Comparison of ENCODE assay signal across 8 mouse cellular contexts in genomic region chrX:56454671-56455371, GRCm38 (mm10). TPM values are rescaled to one million over a fixed set of nuclear protein-coding genes. Genes with fewer than 3 reads are reported as not detected.
DNase-seq lines count a peak whose midpoint lies in the region; ATAC-seq and TF ChIP-seq lines count a peak whose summit lies in the region.

Gene Ints6l, plus strand, starts transcription at chrX:56454857.

- no peaks in the 10 kb centered on the region for H3K9me3 ChIP-seq in ES-Bruce4 (replicated peaks; ENCODE audit: control insufficient read depth, insufficient read depth, low read length, poor library complexity, severe bottlenecking)
- no peaks in the 10 kb centered on the region for H3K9me3 ChIP-seq in forebrain, embryonic 14.5 days (replicated peaks; ENCODE audit: control insufficient read depth, low read length)
- no peaks in the 10 kb centered on the region for H3K9me3 ChIP-seq in neural tube, embryonic 15.5 days (replicated peaks)

- peak; percentile 94 for DNase-seq in forebrain, embryonic 14.5 days (ENCODE audit: low spot score)
- peak; percentile 63 to 70 for DNase-seq in heart, postnatal 14 days
- peak; percentile 80 for DNase-seq in layer of hippocampus, adult 11-12 months (ENCODE audit: low spot score)
- DNase-seq in lung, adult 18-20 months: peak; percentile 83
- DNase-seq in testis, postnatal 14 days (ENCODE audit: low spot score): peak; percentile 77

- H3K27ac ChIP-seq in ES-Bruce4 (ENCODE audit: insufficient read depth, low read length): no peak within 1 kb of the TSS
- peak within 1 kb of the TSS; percentile 94 for H3K27ac ChIP-seq in forebrain, embryonic 14.5 days (ENCODE audit: low read depth, low read length)
- H3K27ac ChIP-seq in neural tube, embryonic 15.5 days (replicated peaks): peak within 1 kb of the TSS; percentile 95

- H3K4me2 ChIP-seq in forebrain, embryonic 14.5 days (ENCODE audit: low read length): peak within 1 kb of the TSS; percentile 54
- H3K4me2 ChIP-seq in neural tube, embryonic 15.5 days: peak within 1 kb of the TSS; percentile 60

- H3K4me1 ChIP-seq in ES-Bruce4 (ENCODE audit: control insufficient read depth, insufficient read depth, low read length): no peaks in the 10 kb centered on the region
- H3K4me1 ChIP-seq in forebrain, embryonic 14.5 days (ENCODE audit: control insufficient read depth, insufficient read depth, low read length): no peaks in the 10 kb centered on the region
- peaks cover 3% of the 10 kb centered on the region; the same call in 1 of the 2 replicates for H3K4me1 ChIP-seq in neural tube, embryonic 15.5 days

- peak; percentile 85 for ATAC-seq in cerebellum, adult (ENCODE audit: insufficient number of reproducible peaks, low FRiP score, low TSS enrichment)
- ATAC-seq in forebrain, embryonic 14.5 days: peak; percentile 79
- peak; percentile 85 for ATAC-seq in neural tube, embryonic 15.5 days (ENCODE audit: low FRiP score)

- H3K9ac ChIP-seq in ES-Bruce4 (ENCODE audit: low read depth, poor library complexity, severe bottlenecking): peak within 1 kb of the TSS; percentile 85
- peak within 1 kb of the TSS; percentile 80 for H3K9ac ChIP-seq in forebrain, embryonic 14.5 days (ENCODE audit: low read length)
- peak within 1 kb of the TSS; percentile 67 for H3K9ac ChIP-seq in neural tube, embryonic 15.5 days (replicated peaks)

- TF ChIP-seq POLR2A in ES-Bruce4 (IDR thresholded peaks at IDR 0.05; ENCODE audit: insufficient read depth, low read length): peak; percentile 64

- H3K4me3 ChIP-seq in ES-Bruce4 (ENCODE audit: low read depth, low read length): peak within 1 kb of the TSS; percentile 91
- peak within 1 kb of the TSS; percentile 50 for H3K4me3 ChIP-seq in forebrain, embryonic 14.5 days (ENCODE audit: low read depth, low read length)
- peak within 1 kb of the TSS; percentile 52 for H3K4me3 ChIP-seq in neural tube, embryonic 15.5 days (replicated peaks)

- WGBS in forebrain, embryonic 14.5 days: 38% methylated on average over 22 of the region's 22 CpGs
- WGBS in neural tube, embryonic 15.5 days: 23% methylated on average over 22 of the region's 22 CpGs

- intact Hi-C loops in heart, postnatal 14 days (cut with DNase I): loop anchor here (2.0 kb wide), 1 partner anchor 34 kb away; no protein-coding TSS in a partner anchor

- H3K36me3 ChIP-seq in ES-Bruce4 (ENCODE audit: control insufficient read depth, insufficient read depth, low read length, poor library complexity, severe bottlenecking): no peaks in the 10 kb centered on the region
- H3K36me3 ChIP-seq in forebrain, embryonic 14.5 days (ENCODE audit: control insufficient read depth, insufficient read depth, low read length): no peaks in the 10 kb centered on the region
- no peaks in the 10 kb centered on the region for H3K36me3 ChIP-seq in neural tube, embryonic 15.5 days

- no peak for TF ChIP-seq CTCF in ES-Bruce4 (IDR thresholded peaks at IDR 0.05; ENCODE audit: low read depth, low read length)

- no peaks in the 10 kb centered on the region for H3K27me3 ChIP-seq in ES-Bruce4 (ENCODE audit: control insufficient read depth, insufficient read depth, low read length, poor library complexity, severe bottlenecking)
- H3K27me3 ChIP-seq in forebrain, embryonic 14.5 days (replicated peaks; ENCODE audit: control insufficient read depth, insufficient read depth, low read length): no peaks in the 10 kb centered on the region
- H3K27me3 ChIP-seq in neural tube, embryonic 15.5 days (replicated peaks): no peaks in the 10 kb centered on the region

- no peak for TF ChIP-seq EP300 in ES-Bruce4 (IDR thresholded peaks at IDR 0.05; ENCODE audit: insufficient read depth, low read depth, low read length)

RNA-seq across cellular contexts. Expression of gene Ints6l, which starts in this region (rescaled TPM):
- polyA plus RNA-seq in ES-Bruce4 (2011; ENCODE audit: insufficient read depth, insufficient read length, low read depth, missing spikeins): 10.5 and 11.1 TPM in 2 replicates
- 16.3 and 17.1 TPM in 2 replicates for polyA plus RNA-seq in forebrain, embryonic 14.5 days (2014; fragmentation: Nextera tagmentation; extraction: Ambion mirVana)
- 10 to 100 TPM; 10.9 to 11.3 TPM for total RNA-seq in heart, postnatal 14 days (2021)
- polyA plus RNA-seq in neural tube, embryonic 15.5 days (2015; fragmentation: Nextera tagmentation; extraction: Ambion mirVana): 18.2 and 21.7 TPM in 2 replicates
